Mouse (Mus musculus) hindbrain, postnatal 0 days (tissue): ENCODE results near the gene Gnai2. TPM values are rescaled to one million over a fixed set of nuclear protein-coding genes. Genes with fewer than 3 reads are reported as not detected.
A peak's percentile ranks its signal among the peaks of the same experiment; 100 is the strongest.

Experiments
- ATAC-seq: fragments of 200-750 bp; cut with Nextera tagmentation; 2 replicates; pipeline ENCODE4 v1.8.0; 2017; ENCODE audit warnings: mild to moderate bottlenecking, moderate TSS enrichment, moderate library complexity
- DNase-seq: peaks from one replicate; pipeline ENCODE4 v3.0.0-alpha.2; 2015; ENCODE audit warnings: low spot score
- H3K27ac ChIP-seq: fragments of 300-500 bp; sonication (generic); 2 replicates; pipeline ENCODE4 v1.5.1; 2014; ENCODE audit warnings: mild to moderate bottlenecking
- H3K27me3 ChIP-seq: fragments of 300-500 bp; sonication (generic); 2 replicates; pipeline ENCODE4 v1.6.1; 2014; ENCODE audit warnings: low read length, mixed read lengths; ENCODE audit not compliant: insufficient read depth
- H3K36me3 ChIP-seq: fragments of 300-500 bp; sonication (generic); 2 replicates; pipeline ENCODE4 v1.6.1; 2014; ENCODE audit warnings: low read length, mixed read lengths; ENCODE audit not compliant: insufficient read depth
- H3K4me1 ChIP-seq: fragments of 300-500 bp; sonication (generic); 2 replicates; pipeline ENCODE4 v1.6.1; 2014; ENCODE audit warnings: antibody characterized with exemption, low read length, mixed read lengths; ENCODE audit not compliant: insufficient read depth
- H3K4me2 ChIP-seq: fragments of 300-500 bp; sonication (generic); 2 replicates; pipeline ENCODE4 v1.6.1; 2014; ENCODE audit warnings: low read depth, mild to moderate bottlenecking, low read length, moderate library complexity, mixed read lengths
- H3K4me3 ChIP-seq: fragments of 300-500 bp; sonication (generic); 2 replicates; pipeline ENCODE4 v1.5.1; 2014; ENCODE audit warnings: low read length
- H3K9ac ChIP-seq: fragments of 300-500 bp; sonication (generic); replicated peaks from 2 replicates; pipeline ENCODE4 v1.6.1; 2014; ENCODE audit warnings: mild to moderate bottlenecking, low read length, moderate library complexity, mixed read lengths
- H3K9me3 ChIP-seq: fragments of 300-500 bp; sonication (generic); 2 replicates; pipeline ENCODE4 v1.6.1; 2016; ENCODE audit warnings: low read length, mixed read lengths
- CTCF ChIP-seq: IDR thresholded peaks from 2 replicates; pipeline ENCODE4 v1.5.1; 2016; ENCODE audit warnings: antibody characterized with exemption, control low read depth, low read depth
- whole genome bisulfite sequencing: fragments of 180-500 bp; shearing (Covaris S2); extraction: QIAGEN DNeasy Blood & Tissue Kit; methylation state at CpG from one replicate; pipeline ENCODE4 v1.1.7; 2014; 5-methylcytosine and 5-hydroxymethylcytosine counted together
- polyA plus RNA-seq: library from polyadenylated mRNA; unstranded; fragments of >200 nt; fragmentation: Nextera tagmentation; extraction: Ambion mirVana; gene quantifications from 2 replicates; pipeline ENCODE4 v1.2.1, GENCODE M21; 2015
- total RNA-seq: library from RNA; depleted of rRNA; stranded (reverse); fragments of >200 nt; gene quantifications from 2 replicates; pipeline ENCODE4 v1.2.3, GENCODE M21; 2014

Gnai2 gene
- total and polyA plus RNA-seq, 2 experiments from 2014 or later = 287 to 334 TPM

- DNase-seq = no peak
- Histone ChIP-seq H3K9ac (peak overlapping the region; percentile 51; the same call in 1 of the 2 replicates), H3K27ac (no peak overlapping the region), H3K9me3 (no peaks in the 10 kb centered on the region), H3K36me3 (no peaks in the 10 kb centered on the region), H3K4me1 (no peaks in the 10 kb centered on the region), H3K4me3 (no peak overlapping the region), H3K4me2 (no peak overlapping the region), H3K27me3 (no peaks in the 10 kb centered on the region)
- TF ChIP-seq CTCF = no peak
- no peak for ATAC-seq
- WGBS = 92% methylated on average over 13 of the region's 13 CpGs
These were observed 8.5 kb upstream of the Gnai2 start for GRCm38 (mm10) chr9:107643544-107644214.

GRCm38 (mm10) chr9:107641666-107642065, 6.5 kb upstream of the Gnai2 start:
- 40% methylated on average over 8 of the region's 8 CpGs for WGBS
- H3K4me1 ChIP-seq = peaks cover 9% of the 10 kb centered on the region; the same call in 1 of the 2 replicates
- DNase-seq = no peak
- no peaks in the 10 kb centered on the region for H3K36me3 ChIP-seq
- no peak overlapping the region for H3K27ac ChIP-seq
- no peak overlapping the region for H3K4me3 ChIP-seq
- H3K9me3 ChIP-seq = no peaks in the 10 kb centered on the region
- TF ChIP-seq CTCF = no peak
- H3K9ac ChIP-seq = no peak overlapping the region
- H3K27me3 ChIP-seq = no peaks in the 10 kb centered on the region
- no peak overlapping the region for H3K4me2 ChIP-seq
- no peak for ATAC-seq

GRCm38 (mm10) chr9:107640257-107640772, 5.1 kb upstream of the Gnai2 start:
- no peak overlapping the region for H3K4me2 ChIP-seq
- no peak overlapping the region for H3K27ac ChIP-seq
- ATAC-seq (no peak), DNase-seq (no peak)
- H3K9me3 ChIP-seq = no peaks in the 10 kb centered on the region
- H3K9ac ChIP-seq = no peak overlapping the region
- 42% methylated on average over 8 of the region's 8 CpGs for WGBS
- TF ChIP-seq CTCF = no peak
- H3K4me3 ChIP-seq = no peak overlapping the region
- H3K4me1 ChIP-seq = peaks cover 9% of the 10 kb centered on the region; the same call in 1 of the 2 replicates
- H3K36me3 ChIP-seq = no peaks in the 10 kb centered on the region
- H3K27me3 ChIP-seq = no peaks in the 10 kb centered on the region

GRCm38 (mm10) chr9:107637070-107637469, 1.9 kb upstream of the Gnai2 start:
- no peaks in the 10 kb centered on the region for H3K9me3 ChIP-seq
- ATAC-seq = peak; percentile 39
- 17% methylated on average over 7 of the region's 7 CpGs for WGBS
- no peaks in the 10 kb centered on the region for H3K36me3 ChIP-seq
- no peak for TF ChIP-seq CTCF
- DNase-seq = peak; percentile 80
- no peaks in the 10 kb centered on the region for H3K27me3 ChIP-seq
- H3K4me1 ChIP-seq = peaks cover 22% of the 10 kb centered on the region
- H3K4me2 ChIP-seq = no peak overlapping the region
- H3K4me3 ChIP-seq = no peak overlapping the region
- peak overlapping the region; percentile 60; the same call in 1 of the 2 replicates for H3K27ac ChIP-seq
- H3K9ac ChIP-seq = no peak overlapping the region

GRCm38 (mm10) chr9:107634406-107635278, 525 bp downstream of the Gnai2 start:
- WGBS = under 1% methylated on average over 35 of the region's 35 CpGs
- H3K4me3 ChIP-seq = peak overlapping the region; percentile 81
- H3K27ac ChIP-seq = peak overlapping the region; percentile 93
- peak; percentile 1; the same call in 1 of the 2 replicates for TF ChIP-seq CTCF
- no peak for DNase-seq
- no peaks in the 10 kb centered on the region for H3K27me3 ChIP-seq
- H3K4me1 ChIP-seq = peaks cover 41% of the 10 kb centered on the region
- peak overlapping the region; percentile 96 for H3K4me2 ChIP-seq
- H3K9ac ChIP-seq = peak overlapping the region; percentile 89
- no peaks in the 10 kb centered on the region for H3K36me3 ChIP-seq
- ATAC-seq = no peak
- no peaks in the 10 kb centered on the region for H3K9me3 ChIP-seq

GRCm38 (mm10) chr9:107633661-107634405, 1.3 kb downstream of the Gnai2 start:
- TF ChIP-seq CTCF = no peak
- no peak for ATAC-seq
- H3K27ac ChIP-seq = peak overlapping the region; percentile 93
- H3K9me3 ChIP-seq = no peaks in the 10 kb centered on the region
- H3K4me2 ChIP-seq = peak overlapping the region; percentile 96
- H3K36me3 ChIP-seq = no peaks in the 10 kb centered on the region
- DNase-seq = peak; percentile 50
- peak overlapping the region; percentile 81 for H3K4me3 ChIP-seq
- H3K4me1 ChIP-seq = peaks cover 46% of the 10 kb centered on the region
- no peaks in the 10 kb centered on the region for H3K27me3 ChIP-seq
- peak overlapping the region; percentile 89 for H3K9ac ChIP-seq
- WGBS = 1% methylated on average over 15 of the region's 15 CpGs
